Mouse (Mus musculus) mesoderm, embryonic 11.5 days (tissue): ENCODE results near the gene Ccdc97.
"Not testable (repeated sequence)": the region's sequence is repeated elsewhere in the genome, so short reads cannot be mapped to it uniquely, and the experiment has no call there.

Experiments
- DNase-seq: peaks from one replicate; pipeline ENCODE4 v3.0.0-alpha.2; 2012; ENCODE audit warnings: low read depth, low spot score

The Ccdc97 gene

GRCm38 (mm10) chr7:25718788-25719417, at the start of gene Ccdc97:
Gene Ccdc97, minus strand, starts transcription at chr7:25719088.
- peak; percentile 94 for DNase-seq

GRCm38 (mm10) chr7:25768229-25768628, 49.3 kb upstream of the Ccdc97 start:
- DNase-seq, result no peak

GRCm38 (mm10) chr7:25766108-25766507, 47.2 kb upstream of the Ccdc97 start:
- DNase-seq, result no peak

- DNase-seq, result no peak
Measured at GRCm38 (mm10) chr7:25764221-25764620, 45.3 kb upstream of the Ccdc97 start.

GRCm38 (mm10) chr7:25763678-25764077, 44.8 kb upstream of the Ccdc97 start:
- no peak for DNase-seq

GRCm38 (mm10) chr7:25761354-25761753, 42.5 kb upstream of the Ccdc97 start:
- DNase-seq, result no peak

- DNase-seq, result peak; percentile 89
Measured at GRCm38 (mm10) chr7:25756011-25756410, 37.1 kb upstream of the Ccdc97 start.

GRCm38 (mm10) chr7:25755468-25755833, 36.6 kb upstream of the Ccdc97 start:
- no peak for DNase-seq

- peak; percentile 98 for DNase-seq
Measured at GRCm38 (mm10) chr7:25754738-25755467, 36.0 kb upstream of the Ccdc97 start, which contains the start of gene Hnrnpul1. Gene Hnrnpul1, minus strand, starts transcription at chr7:25754757.

- no peak for DNase-seq
Measured at GRCm38 (mm10) chr7:25754439-25754737, 35.5 kb upstream of the Ccdc97 start.

- DNase-seq, result peak; percentile 20
Measured at GRCm38 (mm10) chr7:25753643-25754438, 35.0 kb upstream of the Ccdc97 start.

- DNase-seq, result no peak
Measured at GRCm38 (mm10) chr7:25753076-25753475, 34.2 kb upstream of the Ccdc97 start.

- DNase-seq, result no peak
Measured at GRCm38 (mm10) chr7:25746844-25747243, 28.0 kb upstream of the Ccdc97 start.

GRCm38 (mm10) chr7:25738277-25738676, 19.4 kb upstream of the Ccdc97 start:
- no peak for DNase-seq

- DNase-seq, result no peak
Measured at GRCm38 (mm10) chr7:25736920-25737319, 18.0 kb upstream of the Ccdc97 start.

GRCm38 (mm10) chr7:25734991-25735390, 16.1 kb upstream of the Ccdc97 start:
- no peak for DNase-seq

- no peak for DNase-seq
Measured at GRCm38 (mm10) chr7:25731294-25732055, 12.6 kb upstream of the Ccdc97 start.

GRCm38 (mm10) chr7:25729862-25730261, 11.0 kb upstream of the Ccdc97 start:
- DNase-seq, result no peak

- DNase-seq, result no peak
Measured at GRCm38 (mm10) chr7:25729396-25729795, 10.5 kb upstream of the Ccdc97 start.

- DNase-seq, result no peak
Measured at GRCm38 (mm10) chr7:25727800-25728199, 8.9 kb upstream of the Ccdc97 start.

GRCm38 (mm10) chr7:25725886-25726285, 7.0 kb upstream of the Ccdc97 start:
- DNase-seq, result no peak

GRCm38 (mm10) chr7:25721776-25722175, 2.9 kb upstream of the Ccdc97 start:
- not testable (repeated sequence) for DNase-seq
